ENCODE assay signal across 23 mouse cellular contexts in genomic region chr3:109765608-109766007, GRCm38 (mm10).
DNase-seq lines count a peak whose midpoint lies in the region; ATAC-seq and TF ChIP-seq lines count a peak whose summit lies in the region.
"Had no signal": no experiment of that assay in that cellular context is flagged by ENCODE, and none has a peak within 500 bp of the region (broad histone marks: within the 10 kb centered on the region; RNA-seq: fewer than 3 reads in every experiment).

No protein-coding gene starts in this region.

- no peak for DNase-seq in heart, embryonic 10.5 days (ENCODE audit: low spot score)
- DNase-seq in heart, adult 2 months: no peak
- peak; percentile 75 for DNase-seq in 3T3-L1 (ENCODE audit: low read depth, low spot score)
- DNase-seq in cerebellum, adult 11 months: peak; percentile 43
- DNase-seq in cerebellum, adult 9-11 months: peak; percentile 77
- no peak for DNase-seq in embryo, embryonic 9.5 days (ENCODE audit: extremely low spot score)
- no peak for DNase-seq in frontal cortex, postnatal 36 days (ENCODE audit: low spot score in 2 of 2)
- DNase-seq: adrenal gland, postnatal 10 days; embryo, embryonic 11 days; gastrocnemius, postnatal 10 days; heart, adult 11 months; heart, postnatal 10 days; kidney, postnatal 4 days; liver had no signal

- no peak for ATAC-seq in hindbrain, embryonic 12.5 days (ENCODE audit: low FRiP score)
- ATAC-seq: forebrain, embryonic 14.5 days; intestine, postnatal 0 days; midbrain, embryonic 16.5 days had no signal

- no peaks in the 10 kb centered on the region for H3K27me3 ChIP-seq in heart, embryonic 10.5 days (ENCODE audit: insufficient read depth, poor library complexity, severe bottlenecking)
- no peaks in the 10 kb centered on the region for H3K27me3 ChIP-seq in heart, adult 2 months (ENCODE audit: control insufficient read depth, insufficient read depth, low read length)
- no peaks in the 10 kb centered on the region for H3K27me3 ChIP-seq in hindbrain, embryonic 12.5 days
- H3K27me3 ChIP-seq: neural tube, embryonic 15.5 days had no signal

- no peak overlapping the region for H3K4me2 ChIP-seq in hindbrain, embryonic 12.5 days (replicated peaks)
- H3K4me2 ChIP-seq: neural tube, embryonic 15.5 days had no signal

- TF ChIP-seq EP300 in heart, adult 2 months (IDR thresholded peaks at IDR 0.05; ENCODE audit: insufficient read depth, low read depth, low read length): no peak

- no peak for TF ChIP-seq POLR2A in heart, adult 2 months (IDR thresholded peaks at IDR 0.05; ENCODE audit: insufficient read depth, low read depth, low read length)

- H3K36me3 ChIP-seq in heart, embryonic 10.5 days: no peaks in the 10 kb centered on the region
- no peaks in the 10 kb centered on the region for H3K36me3 ChIP-seq in heart, adult 2 months (ENCODE audit: control insufficient read depth, insufficient read depth, low read length)
- no peaks in the 10 kb centered on the region for H3K36me3 ChIP-seq in hindbrain, embryonic 12.5 days
- H3K36me3 ChIP-seq: limb, embryonic 10.5 days; midbrain, embryonic 10.5 days; neural tube, embryonic 15.5 days had no signal

- no peak for TF ChIP-seq CTCF in heart, adult 2 months (IDR thresholded peaks at IDR 0.05)

- H3K79me2 ChIP-seq in heart, adult 2 months (replicated peaks; ENCODE audit: control insufficient read depth, insufficient read depth, low read length): no peaks in the 10 kb centered on the region

- no peaks in the 10 kb centered on the region for H3K9me3 ChIP-seq in heart, embryonic 10.5 days
- no peaks in the 10 kb centered on the region for H3K9me3 ChIP-seq in hindbrain, embryonic 12.5 days (replicated peaks)
- H3K9me3 ChIP-seq: limb, embryonic 10.5 days; midbrain, embryonic 10.5 days; neural tube, embryonic 15.5 days had no signal

- peaks cover 19% of the 10 kb centered on the region; the same call in 1 of the 2 replicates for H3K4me1 ChIP-seq in heart, embryonic 10.5 days
- H3K4me1 ChIP-seq in heart, adult 2 months (ENCODE audit: control insufficient read depth, insufficient read depth, low read length): no peaks in the 10 kb centered on the region
- no peaks in the 10 kb centered on the region for H3K4me1 ChIP-seq in hindbrain, embryonic 12.5 days
- H3K4me1 ChIP-seq: midbrain, embryonic 10.5 days; neural tube, embryonic 15.5 days had no signal

- no peak overlapping the region for H3K9ac ChIP-seq in heart, adult 2 months (ENCODE audit: low read depth, low read length)
- H3K9ac ChIP-seq in hindbrain, embryonic 12.5 days: no peak overlapping the region
- H3K9ac ChIP-seq: neural tube, embryonic 15.5 days had no signal

- 77% methylated on average over 2 of the region's 2 CpGs for WGBS in heart, embryonic 10.5 days
- 54% methylated on average over 2 of the region's 2 CpGs for WGBS in heart, adult 2 months
- 84% methylated on average over 2 of the region's 2 CpGs for whole genome bisulfite sequencing in hindbrain, embryonic 12.5 days

- H3K27ac ChIP-seq in heart, embryonic 10.5 days: 0 out of 2 replicates have a peak overlapping the region, but pooled peaks have one; percentile 29
- H3K27ac ChIP-seq in heart, adult 2 months: no peak overlapping the region
- H3K27ac ChIP-seq in hindbrain, embryonic 12.5 days: no peak overlapping the region
- H3K27ac ChIP-seq: limb, embryonic 10.5 days; macrophage; midbrain, embryonic 10.5 days; neural tube, embryonic 15.5 days; stomach, postnatal 0 days had no signal

- intact Hi-C loops in heart, adult 2 months (cut with DNase I): no loop called here

- H3K4me3 ChIP-seq in heart, embryonic 10.5 days: no peak overlapping the region
- no peak overlapping the region for H3K4me3 ChIP-seq in heart, adult 2 months
- H3K4me3 ChIP-seq in hindbrain, embryonic 12.5 days: no peak overlapping the region
- H3K4me3 ChIP-seq: limb, embryonic 10.5 days; midbrain, embryonic 10.5 days; neural tube, embryonic 15.5 days had no signal

Comparison
In these comparisons a context has a peak if more than half of its experiments do, and no peak if none do; other contexts are left out.
1. DNase-seq: peak in 3T3-L1 (single experiment), cerebellum, adult 11 months (single experiment) and cerebellum, adult 9-11 months (single experiment); none in heart, embryonic 10.5 days (single experiment), heart, adult 2 months (0 of 2), embryo, embryonic 9.5 days (single experiment) and frontal cortex, postnatal 36 days (0 of 2).